Mouse (Mus musculus) G1E (cell line): ENCODE results near the gene C2cd4c.

Experiments
- CTCF ChIP-seq: IDR thresholded peaks from 2 replicates; pipeline ENCODE4 v1.5.1; 2012; ENCODE audit warnings: low read depth, low read length, inconsistent platforms, mixed read lengths
- GATA1 ChIP-seq: IDR thresholded peaks from 2 replicates; pipeline ENCODE4 v1.6.1; 2012; ENCODE audit warnings: borderline replicate concordance, low read length, inconsistent platforms, mixed read lengths

DNA sequence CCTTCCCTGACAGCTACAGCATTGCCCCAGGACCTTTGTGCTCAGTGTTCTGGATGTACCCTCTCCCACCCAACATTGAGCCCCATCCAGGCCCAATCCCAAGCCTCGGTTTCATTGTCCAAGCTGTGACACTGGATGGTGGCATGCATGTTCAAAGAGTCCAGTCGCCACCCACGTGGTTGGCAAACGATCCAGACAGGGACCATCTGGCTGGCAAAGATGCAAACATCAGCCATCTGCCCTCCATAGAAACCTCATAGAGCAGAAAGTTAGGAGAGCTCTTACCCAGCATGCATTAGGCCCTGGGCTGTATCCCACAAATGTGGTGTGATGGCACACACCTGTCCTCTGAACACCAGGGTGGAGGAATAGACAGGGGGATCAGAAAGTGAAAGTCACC, 17.6 kb upstream of the C2cd4c start:
- TF ChIP-seq CTCF: no peak
- TF ChIP-seq GATA1: no peak
